Mouse (Mus musculus) lung, postnatal 14 days (tissue): Measurements from ENCODE around the gene Crebzf.

Source experiments
- DNase-seq: peaks from one replicate; pipeline ENCODE4 v3.0.0; 2021

The Crebzf gene

DNA sequence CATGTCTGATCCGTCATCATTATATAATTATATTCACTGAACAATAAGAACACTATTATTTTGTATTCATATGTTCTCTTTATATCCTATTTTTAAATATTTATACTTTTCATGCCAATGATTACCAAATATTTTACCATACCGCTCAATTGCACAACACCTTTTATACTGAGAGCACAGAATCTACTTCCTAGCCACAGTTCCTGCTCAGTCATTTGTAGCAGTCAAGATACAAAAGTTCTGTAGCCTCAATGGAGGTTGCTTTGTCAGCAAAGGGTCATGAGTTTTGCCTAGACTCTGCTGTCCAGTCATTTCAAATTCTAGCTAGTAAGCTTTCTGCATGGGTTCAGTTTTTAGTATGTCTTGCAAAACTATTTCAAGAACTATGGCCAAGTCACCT, 40.1 kb downstream of the Crebzf start:
- DNase-seq, result no peak
